18 mouse cellular contexts compared by ENCODE assay signal in genomic region chr2:131689996-131690395, GRCm38 (mm10).
"Had no signal": no experiment of that assay in that cellular context is flagged by ENCODE, and none has a peak within 500 bp of the region (broad histone marks: within the 10 kb centered on the region; RNA-seq: fewer than 3 reads in every experiment).

No protein-coding gene starts in this region.

- H3K4me2 ChIP-seq: lung, embryonic 14.5 days; midbrain, embryonic 12.5 days; neural tube, embryonic 13.5 days; neural tube, embryonic 15.5 days had no signal

- H3K4me3 ChIP-seq: midbrain, embryonic 10.5 days; midbrain, embryonic 12.5 days; myocyte; neural tube, embryonic 13.5 days; neural tube, embryonic 15.5 days had no signal

- H3K9me3 ChIP-seq: midbrain, embryonic 10.5 days; midbrain, embryonic 12.5 days; neural tube, embryonic 15.5 days had no signal

- H3K36me3 ChIP-seq: midbrain, embryonic 10.5 days; midbrain, embryonic 12.5 days; neural tube, embryonic 13.5 days; neural tube, embryonic 15.5 days had no signal

- DNase-seq: lung, embryonic 14.5 days; lung, postnatal 10 days; lung, postnatal 4 days; midbrain, embryonic 14.5 days; retina, postnatal 1 day; right cerebral cortex, adult 18-20 months; right cerebral cortex, postnatal 25 days; right cerebral cortex, postnatal 4 days; spleen, adult 18-20 months; thymus, adult 18-20 months; thymus, postnatal 14 days; thymus, postnatal 36 days had no signal

- ATAC-seq: midbrain, embryonic 16.5 days had no signal

- H3K27me3 ChIP-seq: midbrain, embryonic 12.5 days; neural tube, embryonic 13.5 days; neural tube, embryonic 15.5 days had no signal

- H3K9ac ChIP-seq: lung, embryonic 14.5 days; midbrain, embryonic 12.5 days; neural tube, embryonic 13.5 days; neural tube, embryonic 15.5 days had no signal

- H3K4me1 ChIP-seq: midbrain, embryonic 10.5 days; midbrain, embryonic 12.5 days; neural tube, embryonic 13.5 days; neural tube, embryonic 15.5 days had no signal

- H3K27ac ChIP-seq: midbrain, embryonic 10.5 days; midbrain, embryonic 12.5 days; neural tube, embryonic 13.5 days; neural tube, embryonic 15.5 days had no signal
